Mouse (Mus musculus): ENCODE measurements around the gene Strn4. TPM values are rescaled to one million over a fixed set of nuclear protein-coding genes. Genes with fewer than 3 reads are reported as not detected.
A peak's percentile ranks its signal among the peaks of the same experiment; 100 is the strongest.

Strn4 gene
- polyA plus RNA-seq, 1 experiment from 2014 or later = 33.7 TPM

- Histone ChIP-seq H3K4me3 (ENCODE audit: low read depth, low read length) (no peak overlapping the region), H3K36me3 (ENCODE audit: control insufficient read depth, insufficient read depth) (peaks cover 72% of the 10 kb centered on the region), H3K27me3 (replicated peaks; ENCODE audit: control insufficient read depth, insufficient read depth, low read length) (no peaks in the 10 kb centered on the region), H3K9ac (ENCODE audit: low read depth, low read length) (no peak overlapping the region), H3K9me3 (ENCODE audit: control insufficient read depth) (no peaks in the 10 kb centered on the region), H3K4me1 (replicated peaks; ENCODE audit: control insufficient read depth, insufficient read depth, low read length) (no peaks in the 10 kb centered on the region), H3K4me2 (replicated peaks; ENCODE audit: low read depth) (no peak overlapping the region), H3K27ac (ENCODE audit: low read depth, low read length) (no peak overlapping the region)
- ATAC-seq = no peak
- WGBS = 35% methylated on average over 5 of the region's 5 CpGs
- TF ChIP-seq CTCF (IDR thresholded peaks at IDR 0.05; ENCODE audit: low read depth) = peak; percentile 80
Measured at GRCm38 (mm10) chr7:16859902-16860651, 44.4 kb downstream of the Strn4 start.

- Histone ChIP-seq H3K36me3 (ENCODE audit: control insufficient read depth, insufficient read depth) (peaks cover 55% of the 10 kb centered on the region), H3K4me1 (replicated peaks; ENCODE audit: control insufficient read depth, insufficient read depth, low read length) (no peaks in the 10 kb centered on the region), H3K4me2 (replicated peaks; ENCODE audit: low read depth) (no peak overlapping the region), H3K9ac (ENCODE audit: low read depth, low read length) (no peak overlapping the region), H3K9me3 (ENCODE audit: control insufficient read depth) (no peaks in the 10 kb centered on the region), H3K4me3 (ENCODE audit: low read depth, low read length) (no peak overlapping the region), H3K27me3 (replicated peaks; ENCODE audit: control insufficient read depth, insufficient read depth, low read length) (no peaks in the 10 kb centered on the region), H3K27ac (ENCODE audit: low read depth, low read length) (no peak overlapping the region)
- WGBS = 64% methylated on average over 3 of the region's 3 CpGs
- TF ChIP-seq CTCF (IDR thresholded peaks at IDR 0.05; ENCODE audit: low read depth) = no peak
- no peak for ATAC-seq
Measured at GRCm38 (mm10) chr7:16867488-16867887, 51.8 kb downstream of the Strn4 start.

- TF ChIP-seq CTCF (IDR thresholded peaks at IDR 0.05; ENCODE audit: low read depth) = no peak
- Histone ChIP-seq H3K9me3 (ENCODE audit: control insufficient read depth) (no peaks in the 10 kb centered on the region), H3K27ac (ENCODE audit: low read depth, low read length) (no peak overlapping the region), H3K9ac (ENCODE audit: low read depth, low read length) (no peak overlapping the region), H3K4me2 (replicated peaks; ENCODE audit: low read depth) (no peak overlapping the region), H3K36me3 (ENCODE audit: control insufficient read depth, insufficient read depth) (peaks cover 38% of the 10 kb centered on the region; the same call in 1 of the 2 replicates), H3K27me3 (replicated peaks; ENCODE audit: control insufficient read depth, insufficient read depth, low read length) (no peaks in the 10 kb centered on the region), H3K4me1 (replicated peaks; ENCODE audit: control insufficient read depth, insufficient read depth, low read length) (no peaks in the 10 kb centered on the region), H3K4me3 (ENCODE audit: low read depth, low read length) (no peak overlapping the region)
- WGBS = 44% methylated on average over 16 of the region's 16 CpGs
- ATAC-seq = peak; percentile 33; the same call in 1 of the 2 replicates
Measured at GRCm38 (mm10) chr7:16869497-16869896, 53.8 kb downstream of the Strn4 start.

GRCm38 (mm10) chr7:16871600-16871999 is 55.9 kb downstream of the Strn4 start:
- TF ChIP-seq CTCF (IDR thresholded peaks at IDR 0.05; ENCODE audit: low read depth) = no peak
- no peaks in the 10 kb centered on the region for H3K9me3 ChIP-seq (ENCODE audit: control insufficient read depth)
- no peak overlapping the region for H3K4me3 ChIP-seq (ENCODE audit: low read depth, low read length)
- H3K27ac ChIP-seq (ENCODE audit: low read depth, low read length) = no peak overlapping the region
- ATAC-seq = no peak
- no peaks in the 10 kb centered on the region for H3K4me1 ChIP-seq (replicated peaks; ENCODE audit: control insufficient read depth, insufficient read depth, low read length)
- H3K36me3 ChIP-seq (ENCODE audit: control insufficient read depth, insufficient read depth) = peaks cover 22% of the 10 kb centered on the region; the same call in 1 of the 2 replicates
- H3K9ac ChIP-seq (ENCODE audit: low read depth, low read length) = no peak overlapping the region
- no peak overlapping the region for H3K4me2 ChIP-seq (replicated peaks; ENCODE audit: low read depth)
- 79% methylated on average over 10 of the region's 10 CpGs for WGBS
- no peaks in the 10 kb centered on the region for H3K27me3 ChIP-seq (replicated peaks; ENCODE audit: control insufficient read depth, insufficient read depth, low read length)

GRCm38 (mm10) chr7:16872478-16872877 is 56.8 kb downstream of the Strn4 start:
- H3K4me3 ChIP-seq (ENCODE audit: low read depth, low read length) = no peak overlapping the region
- H3K4me1 ChIP-seq (replicated peaks; ENCODE audit: control insufficient read depth, insufficient read depth, low read length) = no peaks in the 10 kb centered on the region
- H3K27me3 ChIP-seq (replicated peaks; ENCODE audit: control insufficient read depth, insufficient read depth, low read length) = no peaks in the 10 kb centered on the region
- no peak overlapping the region for H3K9ac ChIP-seq (ENCODE audit: low read depth, low read length)
- H3K27ac ChIP-seq (ENCODE audit: low read depth, low read length) = no peak overlapping the region
- no peak overlapping the region for H3K4me2 ChIP-seq (replicated peaks; ENCODE audit: low read depth)
- H3K9me3 ChIP-seq (ENCODE audit: control insufficient read depth) = no peaks in the 10 kb centered on the region
- no peak for TF ChIP-seq CTCF (IDR thresholded peaks at IDR 0.05; ENCODE audit: low read depth)
- peaks cover 22% of the 10 kb centered on the region; the same call in 1 of the 2 replicates for H3K36me3 ChIP-seq (ENCODE audit: control insufficient read depth, insufficient read depth)
- 90% methylated on average over 9 of the region's 9 CpGs for WGBS
- ATAC-seq = no peak

GRCm38 (mm10) chr7:16873392-16873791 is 57.7 kb downstream of the Strn4 start:
- no peak for TF ChIP-seq CTCF (IDR thresholded peaks at IDR 0.05; ENCODE audit: low read depth)
- no peaks in the 10 kb centered on the region for H3K4me1 ChIP-seq (replicated peaks; ENCODE audit: control insufficient read depth, insufficient read depth, low read length)
- 90% methylated on average over 4 of the region's 4 CpGs for WGBS
- H3K9me3 ChIP-seq (ENCODE audit: control insufficient read depth) = no peaks in the 10 kb centered on the region
- H3K27ac ChIP-seq (ENCODE audit: low read depth, low read length) = no peak overlapping the region
- H3K36me3 ChIP-seq (ENCODE audit: control insufficient read depth, insufficient read depth) = peaks cover 17% of the 10 kb centered on the region; the same call in 1 of the 2 replicates
- H3K9ac ChIP-seq (ENCODE audit: low read depth, low read length) = no peak overlapping the region
- no peaks in the 10 kb centered on the region for H3K27me3 ChIP-seq (replicated peaks; ENCODE audit: control insufficient read depth, insufficient read depth, low read length)
- no peak overlapping the region for H3K4me3 ChIP-seq (ENCODE audit: low read depth, low read length)
- no peak overlapping the region for H3K4me2 ChIP-seq (replicated peaks; ENCODE audit: low read depth)
- no peak for ATAC-seq

Measured in intestine, postnatal 0 days (tissue).